Mouse (Mus musculus): ENCODE data around the gene Ist1.

DNA sequence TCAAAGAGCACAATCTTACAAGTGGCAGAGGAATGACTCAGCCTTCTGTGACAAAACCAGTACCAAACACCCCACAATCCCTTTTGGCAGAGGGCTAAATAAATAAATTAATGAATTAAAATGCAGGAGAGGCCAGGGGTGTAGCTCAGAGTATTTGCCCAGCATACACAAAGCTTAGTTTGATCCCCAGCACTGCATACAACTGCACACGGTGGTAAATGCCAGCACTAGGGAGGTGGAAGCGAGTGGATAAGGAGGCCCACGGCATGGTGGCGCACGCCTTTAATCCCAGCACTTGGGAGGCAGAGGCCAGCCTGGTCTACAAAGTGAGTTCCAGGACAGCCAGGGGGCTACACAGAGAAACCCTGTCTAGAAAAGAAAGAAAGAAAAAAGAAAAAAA lies 20.4 kb downstream of the Ist1 start:
- no peak for TF ChIP-seq CTCF (IDR thresholded peaks at IDR 0.05; ENCODE audit: extremely low read depth, insufficient read length, insufficient replicate concordance, low read depth, low read length)
- no peak for TF ChIP-seq POLR2A (IDR thresholded peaks at IDR 0.05; ENCODE audit: low read depth, low read length)
